Mouse (Mus musculus) testis, adult 2 months (tissue): Measurements from ENCODE around the gene Cntn5.

Source experiments
- CTCF ChIP-seq: fragments of 200-500 bp; IDR thresholded peaks from 2 replicates; pipeline ENCODE4 v1.5.1; 2012; ENCODE audit warnings: low read depth, mild to moderate bottlenecking, inconsistent platforms, low read length, moderate library complexity; ENCODE audit not compliant: control insufficient read depth, insufficient read depth, insufficient replicate concordance
- POLR2A ChIP-seq: fragments of 200-500 bp; IDR thresholded peaks from 2 replicates; pipeline ENCODE4 v1.6.1; 2012; ENCODE audit warnings: low read depth, mild to moderate bottlenecking, inconsistent platforms, low read length, moderate library complexity; ENCODE audit not compliant: control insufficient read depth

DNA sequence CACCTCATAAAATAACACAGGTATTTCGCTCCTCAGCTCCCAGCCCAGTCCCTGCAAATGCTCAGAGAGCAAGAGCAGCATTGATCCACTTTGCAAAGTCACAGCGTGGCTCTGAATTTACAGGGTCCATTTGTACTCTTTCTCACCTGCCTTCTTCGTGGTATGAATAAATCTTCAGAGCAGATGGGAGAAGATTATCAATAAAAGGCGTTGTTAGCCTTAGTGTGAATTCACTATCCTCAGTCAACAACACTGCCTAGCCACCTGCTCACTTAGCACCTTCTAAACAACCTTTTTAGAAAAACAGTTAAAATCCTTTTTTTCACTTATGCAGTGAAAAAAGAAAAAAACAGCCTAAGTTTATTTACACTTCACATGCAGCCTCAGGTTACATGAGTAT lies 237.1 kb downstream of the Cntn5 start:
- TF ChIP-seq POLR2A (no peak), CTCF (no peak)
